Mouse (Mus musculus): Measurements from ENCODE around the gene Cep55.

Cep55 gene

DNA sequence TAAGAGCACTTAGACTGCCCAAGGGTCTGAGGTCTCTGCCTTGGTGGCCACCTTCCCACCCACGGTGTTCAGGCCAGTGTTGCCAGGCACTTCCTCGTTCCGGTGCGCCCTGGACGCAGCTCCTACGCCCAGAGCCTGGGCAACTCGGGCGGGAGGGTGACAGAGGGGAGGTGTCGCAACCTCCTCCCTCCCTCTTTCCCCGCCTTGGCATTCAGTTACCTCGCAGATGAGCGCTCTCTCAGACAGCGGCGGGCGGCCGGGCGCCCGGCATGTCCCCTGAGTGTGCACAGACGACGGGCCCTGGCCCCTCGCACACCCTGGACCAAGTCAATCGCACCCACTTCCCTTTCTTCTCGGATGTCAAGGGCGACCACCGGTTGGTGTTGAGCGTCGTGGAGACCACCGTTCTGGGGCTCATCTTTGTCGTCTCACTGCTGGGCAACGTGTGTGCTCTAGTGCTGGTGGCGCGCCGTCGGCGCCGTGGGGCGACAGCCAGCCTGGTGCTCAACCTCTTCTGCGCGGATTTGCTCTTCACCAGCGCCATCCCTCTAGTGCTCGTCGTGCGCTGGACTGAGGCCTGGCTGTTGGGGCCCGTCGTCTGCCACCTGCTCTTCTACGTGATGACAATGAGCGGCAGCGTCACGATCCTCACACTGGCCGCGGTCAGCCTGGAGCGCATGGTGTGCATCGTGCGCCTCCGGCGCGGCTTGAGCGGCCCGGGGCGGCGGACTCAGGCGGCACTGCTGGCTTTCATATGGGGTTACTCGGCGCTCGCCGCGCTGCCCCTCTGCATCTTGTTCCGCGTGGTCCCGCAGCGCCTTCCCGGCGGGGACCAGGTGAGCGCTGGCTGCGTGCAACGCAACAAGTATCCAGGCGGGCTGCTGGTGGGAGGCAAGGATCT is 42.3 kb downstream of the Cep55 start, which contains the start of gene Ffar4:
Gene Ffar4 (plus strand): TSS at position 214 of the 901 bp plus-strand sequence.
- in situ Hi-C loops (cut with MboI, MseI): no loop called here

DNA sequence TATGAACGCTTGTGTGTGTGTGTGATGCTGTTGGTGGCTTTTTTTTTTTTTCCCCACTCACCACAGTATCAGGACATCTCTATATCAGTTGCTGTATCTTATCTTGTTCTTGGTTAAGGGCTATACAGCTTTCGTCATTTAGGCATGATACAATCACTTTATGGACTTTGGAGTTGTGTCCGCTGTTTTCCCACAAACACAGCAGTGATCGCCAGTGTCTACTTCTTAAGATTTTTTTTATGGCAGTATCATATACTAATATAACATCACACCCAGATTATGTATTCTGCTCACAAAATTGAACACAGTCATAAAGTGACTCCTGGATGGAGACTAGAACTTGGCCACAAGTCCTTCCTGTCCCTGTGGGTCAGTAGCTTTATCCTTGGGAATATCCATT is 53.1 kb downstream of the Cep55 start:
- in situ Hi-C loops (cut with MboI, MseI): no loop called here

DNA sequence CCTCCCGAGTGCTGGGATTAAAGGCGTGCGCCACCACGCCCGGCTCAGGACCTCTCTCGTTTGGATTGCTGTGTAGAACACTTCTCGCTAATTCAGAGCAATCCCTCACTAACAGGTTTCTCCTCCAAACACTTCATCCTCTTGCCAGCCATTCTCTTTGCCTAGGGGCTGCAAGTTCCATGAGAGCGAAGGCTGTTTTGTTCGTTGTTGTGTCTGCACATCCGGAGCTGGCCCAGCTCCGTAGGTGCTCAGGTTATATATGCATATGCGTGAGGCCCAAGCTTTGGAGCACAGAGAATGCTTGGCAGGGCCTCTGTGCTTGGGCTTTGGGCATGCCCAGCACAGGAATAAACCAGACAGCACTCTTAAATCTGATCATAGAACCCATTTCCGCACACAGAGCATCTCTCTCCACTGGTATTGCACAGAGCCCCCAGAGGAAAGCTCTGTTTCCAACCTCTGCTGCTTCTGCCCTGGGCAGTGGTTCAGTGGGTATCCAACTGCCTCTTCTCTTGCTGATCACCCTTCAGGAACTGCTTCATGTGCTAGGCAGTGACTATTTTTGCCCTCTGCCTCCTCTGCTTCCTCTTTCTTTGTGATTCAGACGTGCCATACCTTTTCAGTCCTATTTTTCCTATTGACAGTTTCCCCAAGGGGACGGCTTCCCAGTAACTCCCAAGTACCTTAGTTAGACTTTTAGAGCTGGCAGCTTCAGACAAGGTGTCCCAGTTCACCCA is 54.9 kb downstream of the Cep55 start:
- in situ Hi-C loops (cut with MboI, MseI): no loop called here

DNA sequence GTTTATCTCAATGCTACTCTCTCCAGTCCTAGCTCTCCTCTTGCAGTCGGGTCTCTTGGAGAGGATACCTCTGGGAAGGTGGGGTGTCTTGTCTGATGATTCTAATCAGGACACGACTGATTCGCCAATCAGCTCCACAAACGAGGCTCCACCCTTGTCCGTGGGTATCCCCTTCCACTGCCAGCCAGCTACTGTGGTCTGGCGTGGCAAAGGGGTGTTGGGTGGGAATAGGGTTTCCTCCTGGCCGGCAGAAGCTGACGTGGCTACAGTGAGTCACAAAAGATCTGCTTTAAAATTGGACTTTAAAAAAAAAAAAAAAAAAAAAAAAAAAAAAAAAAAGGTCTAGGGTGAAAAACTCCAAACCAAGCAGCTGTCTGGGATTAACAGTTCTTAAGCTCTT is 56.2 kb downstream of the Cep55 start:
- in situ Hi-C loops (cut with MboI, MseI): no loop called here

DNA sequence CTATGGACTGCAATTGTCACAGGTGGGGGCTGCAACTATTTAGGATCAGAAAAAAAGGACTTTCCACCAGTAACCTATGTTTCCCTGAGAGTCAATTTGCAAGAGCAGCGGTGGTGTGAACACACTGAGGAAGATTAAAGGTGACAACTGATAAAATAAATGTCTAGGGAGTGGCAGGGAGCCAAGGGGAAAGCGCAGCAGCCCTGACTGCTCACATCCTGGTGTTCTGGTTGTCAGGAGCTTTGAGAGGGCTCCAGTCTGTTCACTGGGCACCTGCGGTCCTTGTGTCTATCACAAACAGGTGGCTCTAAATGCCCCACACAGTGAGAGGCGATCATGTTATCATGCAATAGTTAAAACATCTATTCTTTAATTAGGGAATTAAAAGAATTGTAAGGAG is 57.8 kb downstream of the Cep55 start:
- in situ Hi-C loops (cut with MboI, MseI): no loop called here

DNA sequence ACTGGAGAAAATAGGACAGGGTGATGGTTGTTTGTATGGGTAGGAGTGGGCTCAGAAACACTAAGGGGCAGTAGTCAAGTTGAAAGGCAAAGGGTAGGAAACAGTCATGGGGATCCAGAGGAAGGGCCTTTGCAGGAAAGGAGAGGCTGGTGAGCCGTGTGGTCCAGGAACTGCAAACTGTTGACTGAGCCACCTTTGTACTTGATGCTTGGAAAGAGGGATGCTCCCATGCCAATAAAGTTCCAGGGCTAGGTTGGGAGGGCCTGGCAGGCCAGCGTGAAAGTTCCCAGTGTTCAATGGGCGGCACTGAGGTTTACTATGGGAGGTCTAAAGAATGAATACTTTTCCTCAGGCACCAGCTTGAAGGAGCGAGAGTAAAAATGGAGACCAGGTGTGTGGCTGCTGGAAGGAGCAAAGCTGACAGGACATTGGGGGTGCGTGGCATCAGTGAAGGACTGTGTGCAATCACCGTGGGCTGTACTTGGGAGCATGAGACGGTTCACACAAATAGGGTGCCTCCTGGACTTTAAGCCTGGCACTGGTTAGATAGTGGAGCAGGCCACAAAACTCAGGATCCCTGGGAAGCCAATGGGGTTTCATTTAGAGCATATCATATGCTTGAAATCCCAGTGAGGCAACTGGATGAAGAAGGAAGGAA is 60.2 kb downstream of the Cep55 start:
- in situ Hi-C loops (cut with MboI, MseI): no loop called here

DNA sequence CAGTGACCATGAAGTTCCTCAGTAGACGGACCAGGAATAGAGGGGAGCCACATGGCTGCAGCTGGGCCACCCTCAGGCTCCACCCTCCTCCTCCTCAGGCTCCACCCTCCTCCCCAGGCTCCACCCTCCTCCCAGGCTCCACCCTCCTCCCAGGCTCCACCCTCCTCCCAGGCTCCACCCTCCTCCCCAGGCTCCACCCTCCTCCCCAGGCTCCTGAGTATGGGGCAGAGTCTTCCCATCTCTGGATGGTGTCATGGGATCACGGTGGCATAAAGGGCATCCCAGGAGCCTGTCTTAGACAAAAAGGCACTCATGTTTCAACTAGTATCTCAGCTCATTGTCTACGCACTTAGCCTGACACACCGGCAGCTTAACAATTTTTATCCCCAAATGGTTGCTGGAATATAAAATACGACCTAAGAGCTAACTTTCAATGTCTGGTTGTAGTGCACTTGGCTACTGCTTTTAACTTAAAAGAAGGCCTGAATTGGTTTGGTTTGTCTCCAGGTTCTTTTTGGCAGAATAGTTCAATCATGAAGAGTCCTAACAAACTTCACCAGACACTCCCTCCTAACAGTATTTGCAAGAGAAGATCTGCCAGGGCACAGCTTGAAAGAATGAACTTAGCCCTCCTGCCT is 65.4 kb downstream of the Cep55 start:
- in situ Hi-C loops (cut with MboI, MseI): no loop called here

DNA sequence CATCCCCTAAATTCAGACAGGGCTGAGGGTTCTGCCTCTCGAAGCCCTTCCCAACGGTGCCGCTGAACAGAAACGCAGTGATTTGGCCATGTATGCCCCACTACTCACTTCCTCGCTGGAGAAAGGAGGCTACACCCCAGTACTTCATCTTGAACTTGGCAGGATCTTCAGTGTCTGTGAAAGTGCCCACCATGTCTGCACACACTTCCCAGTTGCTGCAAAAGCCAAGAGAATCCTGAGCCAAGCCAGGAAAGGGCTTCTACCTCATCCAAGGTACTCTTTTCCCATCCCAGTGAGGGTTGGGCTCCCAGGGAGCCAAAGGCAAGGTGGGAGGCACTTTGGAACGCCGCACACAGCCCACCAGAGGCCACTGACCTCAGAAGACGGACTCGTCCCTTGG is 69.1 kb downstream of the Cep55 start:
- in situ Hi-C loops (cut with MboI, MseI): no loop called here

Data from T-helper 1 cell (primary cell).